24 mouse cellular contexts compared by ENCODE assay signal in genomic region chrX:133601195-133601594, GRCm38 (mm10).
A peak's percentile ranks its signal among the peaks of the same experiment; 100 is the strongest.
DNase-seq lines count a peak whose midpoint lies in the region; ATAC-seq and TF ChIP-seq lines count a peak whose summit lies in the region.
"Had no signal": no experiment of that assay in that cellular context is flagged by ENCODE, and none has a peak within 500 bp of the region (broad histone marks: within the 10 kb centered on the region; RNA-seq: fewer than 3 reads in every experiment).

No protein-coding gene starts in this region.

- no peak for TF ChIP-seq CTCF in embryonic fibroblast, embryonic 13.5 days (IDR thresholded peaks at IDR 0.05; ENCODE audit: borderline replicate concordance, insufficient read depth, low read length)

- no peak for TF ChIP-seq POLR2A in embryonic fibroblast, embryonic 13.5 days (IDR thresholded peaks at IDR 0.05; ENCODE audit: low read depth, low read length)

- 51% methylated on average over 2 of the region's 2 CpGs for WGBS in embryonic facial prominence, embryonic 13.5 days
- WGBS in embryonic facial prominence, embryonic 10.5 days: 77% methylated on average over 2 of the region's 2 CpGs
- WGBS in embryonic facial prominence, embryonic 14.5 days: 52% methylated on average over 2 of the region's 2 CpGs
- 77% methylated on average over 2 of the region's 2 CpGs for WGBS in midbrain, embryonic 14.5 days

- peaks cover 19% of the 10 kb centered on the region; the same call in 1 of the 2 replicates for H3K4me1 ChIP-seq in embryonic facial prominence, embryonic 13.5 days
- H3K4me1 ChIP-seq in embryonic facial prominence, embryonic 10.5 days: peaks cover 6% of the 10 kb centered on the region; the same call in 1 of the 2 replicates
- H3K4me1 ChIP-seq in embryonic facial prominence, embryonic 14.5 days (ENCODE audit: control insufficient read depth, insufficient read depth, low read length): 0 out of 2 replicates have a peak, but pooled peaks cover 9% of the 10 kb centered on the region
- peaks cover 2% of the 10 kb centered on the region for H3K4me1 ChIP-seq in embryonic fibroblast, embryonic 13.5 days (ENCODE audit: control insufficient read depth, insufficient read depth, low read length)
- H3K4me1 ChIP-seq in midbrain, embryonic 14.5 days (ENCODE audit: control insufficient read depth, insufficient read depth, low read length): no peaks in the 10 kb centered on the region
- H3K4me1 ChIP-seq: embryonic facial prominence, embryonic 12.5 days had no signal

- H3K9me3 ChIP-seq in embryonic facial prominence, embryonic 13.5 days: no peaks in the 10 kb centered on the region
- no peaks in the 10 kb centered on the region for H3K9me3 ChIP-seq in embryonic facial prominence, embryonic 10.5 days
- H3K9me3 ChIP-seq in embryonic facial prominence, embryonic 14.5 days (ENCODE audit: control insufficient read depth, low read length): no peaks in the 10 kb centered on the region
- no peaks in the 10 kb centered on the region for H3K9me3 ChIP-seq in midbrain, embryonic 14.5 days (ENCODE audit: control insufficient read depth, low read length)
- H3K9me3 ChIP-seq: embryonic facial prominence, embryonic 12.5 days; forebrain, embryonic 13.5 days; forebrain, embryonic 15.5 days; G1E had no signal

- H3K27ac ChIP-seq in embryonic facial prominence, embryonic 13.5 days: peak overlapping the region; percentile 28; the same call in 1 of the 2 replicates
- no peak overlapping the region for H3K27ac ChIP-seq in embryonic facial prominence, embryonic 10.5 days (replicated peaks)
- H3K27ac ChIP-seq in embryonic facial prominence, embryonic 14.5 days (replicated peaks; ENCODE audit: low read depth, low read length): peak overlapping the region; percentile 54
- H3K27ac ChIP-seq in embryonic fibroblast, embryonic 13.5 days (ENCODE audit: insufficient read depth, low read length): peak overlapping the region; percentile 99
- H3K27ac ChIP-seq in midbrain, embryonic 14.5 days (replicated peaks; ENCODE audit: low read depth, low read length): no peak overlapping the region
- H3K27ac ChIP-seq: embryonic facial prominence, embryonic 12.5 days; forebrain, embryonic 13.5 days; forebrain, embryonic 15.5 days had no signal

- H3K9ac ChIP-seq in embryonic facial prominence, embryonic 13.5 days: no peak overlapping the region
- no peak overlapping the region for H3K9ac ChIP-seq in embryonic facial prominence, embryonic 14.5 days (ENCODE audit: low read depth, low read length)
- H3K9ac ChIP-seq in midbrain, embryonic 14.5 days (replicated peaks; ENCODE audit: low read length): no peak overlapping the region
- H3K9ac ChIP-seq: embryonic facial prominence, embryonic 12.5 days; forebrain, embryonic 13.5 days; forebrain, embryonic 15.5 days; forebrain, postnatal 0 days had no signal

- ATAC-seq in embryonic facial prominence, embryonic 13.5 days (ENCODE audit: insufficient number of reproducible peaks, insufficient read depth, low FRiP score, low TSS enrichment, low read depth): no peak
- no peak for ATAC-seq in embryonic facial prominence, embryonic 14.5 days (ENCODE audit: low read depth)
- no peak for ATAC-seq in midbrain, embryonic 14.5 days (ENCODE audit: low FRiP score, low TSS enrichment)
- ATAC-seq: activated CD4-positive, CD25-positive, alpha-beta regulatory T cell, adult 4 months; CD4-positive, CD25-positive, alpha-beta regulatory T cell, adult 4 months; forebrain, embryonic 13.5 days; forebrain, embryonic 15.5 days; forebrain, postnatal 0 days had no signal

- H3K36me3 ChIP-seq in embryonic facial prominence, embryonic 13.5 days: no peaks in the 10 kb centered on the region
- no peaks in the 10 kb centered on the region for H3K36me3 ChIP-seq in embryonic facial prominence, embryonic 10.5 days (replicated peaks)
- no peaks in the 10 kb centered on the region for H3K36me3 ChIP-seq in embryonic facial prominence, embryonic 14.5 days (ENCODE audit: control insufficient read depth, insufficient read depth, low read length)
- no peaks in the 10 kb centered on the region for H3K36me3 ChIP-seq in midbrain, embryonic 14.5 days (ENCODE audit: control insufficient read depth, insufficient read depth, low read length)
- H3K36me3 ChIP-seq: embryonic facial prominence, embryonic 12.5 days; forebrain, embryonic 15.5 days; G1E had no signal

- no peak overlapping the region for H3K4me2 ChIP-seq in embryonic facial prominence, embryonic 13.5 days
- no peak overlapping the region for H3K4me2 ChIP-seq in embryonic facial prominence, embryonic 14.5 days (ENCODE audit: low read depth, low read length)
- H3K4me2 ChIP-seq in midbrain, embryonic 14.5 days (ENCODE audit: low read length): no peak overlapping the region
- H3K4me2 ChIP-seq: embryonic facial prominence, embryonic 12.5 days; forebrain, embryonic 13.5 days; forebrain, embryonic 15.5 days had no signal

- peaks cover 12% of the 10 kb centered on the region for H3K27me3 ChIP-seq in embryonic facial prominence, embryonic 13.5 days
- H3K27me3 ChIP-seq in embryonic facial prominence, embryonic 10.5 days (replicated peaks; ENCODE audit: low read depth, poor library complexity, severe bottlenecking): peaks cover 53% of the 10 kb centered on the region
- H3K27me3 ChIP-seq in embryonic facial prominence, embryonic 14.5 days (replicated peaks; ENCODE audit: control insufficient read depth, insufficient read depth, low read length): peaks cover 9% of the 10 kb centered on the region
- H3K27me3 ChIP-seq in midbrain, embryonic 14.5 days (ENCODE audit: control insufficient read depth, insufficient read depth, low read length): no peaks in the 10 kb centered on the region
- H3K27me3 ChIP-seq: CH12.LX; forebrain, embryonic 13.5 days; forebrain, embryonic 15.5 days had no signal

- intact Hi-C loops in heart, postnatal 14 days (cut with DNase I): no loop called here

- no peak overlapping the region for H3K4me3 ChIP-seq in embryonic facial prominence, embryonic 13.5 days
- H3K4me3 ChIP-seq in embryonic facial prominence, embryonic 10.5 days: no peak overlapping the region
- no peak overlapping the region for H3K4me3 ChIP-seq in embryonic facial prominence, embryonic 14.5 days (ENCODE audit: low read depth, low read length)
- no peak overlapping the region for H3K4me3 ChIP-seq in embryonic fibroblast, embryonic 13.5 days (ENCODE audit: insufficient read depth, low read length)
- no peak overlapping the region for H3K4me3 ChIP-seq in midbrain, embryonic 14.5 days (replicated peaks; ENCODE audit: low read depth, low read length)
- H3K4me3 ChIP-seq: embryonic facial prominence, embryonic 12.5 days; forebrain, embryonic 13.5 days; forebrain, embryonic 15.5 days had no signal

- DNase-seq in embryonic facial prominence, embryonic 10.5 days (ENCODE audit: low spot score): no peak
- no peak for DNase-seq in embryonic facial prominence, embryonic 14.5 days (ENCODE audit: low spot score)
- DNase-seq in testis, postnatal 14 days (ENCODE audit: low spot score): no peak
- DNase-seq in heart, postnatal 14 days: no peak
- DNase-seq in midbrain, embryonic 14.5 days: no peak
- DNase-seq: adrenal gland, adult 8-10 months; adrenal gland, postnatal 14 days; adrenal gland, postnatal 36 days; B cell, adult 2 months; cerebellum, adult 18-20 months; cerebellum, adult 8-10 months; cerebellum, adult 9-11 months; cerebellum, postnatal 14 days; cerebellum, postnatal 36 days; forebrain, postnatal 0 days had no signal

Comparison
In these comparisons a context has a peak if more than half of its experiments do, and no peak if none do; other contexts are left out.
1. H3K27ac ChIP-seq: peak in embryonic facial prominence, embryonic 13.5 days (single experiment), embryonic facial prominence, embryonic 14.5 days (single experiment) and embryonic fibroblast, embryonic 13.5 days (single experiment); none in embryonic facial prominence, embryonic 10.5 days (single experiment) and midbrain, embryonic 14.5 days (single experiment).